Mouse (Mus musculus): ENCODE data around the gene Alcam.

Alcam gene

DNA sequence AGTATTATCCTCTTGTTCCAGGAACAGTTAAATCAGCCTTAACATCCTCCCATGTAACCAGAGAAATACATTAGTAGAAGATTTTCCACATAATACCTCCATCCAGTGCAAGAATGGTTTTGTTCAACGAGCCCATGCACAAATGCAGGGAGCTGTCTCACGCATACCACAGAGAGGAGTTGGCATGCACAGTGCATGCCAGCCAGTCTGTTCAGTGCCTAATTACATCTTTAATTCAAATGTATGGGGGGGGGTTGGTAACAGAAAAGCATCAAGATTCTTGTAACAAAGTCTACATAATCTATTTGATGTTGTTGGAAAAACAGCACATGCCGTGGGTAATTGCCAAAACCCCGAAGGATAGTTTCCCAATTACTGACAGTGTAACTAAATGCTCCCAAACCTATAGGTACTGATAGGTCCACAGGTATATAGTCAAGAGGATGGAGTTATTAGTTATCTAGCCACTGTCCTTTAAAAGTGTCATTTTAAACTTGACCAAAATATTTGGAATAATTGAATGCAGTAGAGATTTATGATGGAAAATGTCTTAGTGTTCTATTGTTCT is 89.8 kb downstream of the Alcam start:
- no peak for DNase-seq (ENCODE audit: low spot score)

DNA sequence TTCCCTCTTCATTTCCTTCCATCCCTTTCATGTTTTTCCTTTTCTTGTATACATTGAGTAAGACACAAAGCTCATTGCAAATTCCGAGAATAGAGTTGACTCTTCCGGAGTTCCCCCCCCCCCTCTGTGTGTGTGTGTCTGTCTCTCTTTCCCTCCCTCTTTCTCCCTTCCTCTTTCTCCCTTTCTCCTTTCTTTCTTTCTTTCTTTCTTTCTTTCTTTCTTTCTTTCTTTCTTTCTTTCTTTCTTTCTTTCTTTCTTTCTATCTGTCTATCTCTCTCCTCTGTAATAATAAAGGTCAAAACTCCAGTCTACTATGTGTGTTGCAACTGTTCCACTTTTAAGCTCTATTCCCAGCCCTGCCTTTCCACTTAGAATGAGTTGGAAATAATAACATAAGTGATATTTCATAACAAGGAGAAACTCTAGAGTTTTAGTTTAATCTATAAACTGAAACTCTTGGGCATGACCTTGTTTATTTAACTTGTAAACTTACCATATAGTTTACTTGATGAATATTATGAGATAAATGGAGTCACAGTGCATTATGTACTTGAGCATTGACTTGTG is 110.3 kb downstream of the Alcam start:
- no peak for DNase-seq (ENCODE audit: low spot score)

DNA sequence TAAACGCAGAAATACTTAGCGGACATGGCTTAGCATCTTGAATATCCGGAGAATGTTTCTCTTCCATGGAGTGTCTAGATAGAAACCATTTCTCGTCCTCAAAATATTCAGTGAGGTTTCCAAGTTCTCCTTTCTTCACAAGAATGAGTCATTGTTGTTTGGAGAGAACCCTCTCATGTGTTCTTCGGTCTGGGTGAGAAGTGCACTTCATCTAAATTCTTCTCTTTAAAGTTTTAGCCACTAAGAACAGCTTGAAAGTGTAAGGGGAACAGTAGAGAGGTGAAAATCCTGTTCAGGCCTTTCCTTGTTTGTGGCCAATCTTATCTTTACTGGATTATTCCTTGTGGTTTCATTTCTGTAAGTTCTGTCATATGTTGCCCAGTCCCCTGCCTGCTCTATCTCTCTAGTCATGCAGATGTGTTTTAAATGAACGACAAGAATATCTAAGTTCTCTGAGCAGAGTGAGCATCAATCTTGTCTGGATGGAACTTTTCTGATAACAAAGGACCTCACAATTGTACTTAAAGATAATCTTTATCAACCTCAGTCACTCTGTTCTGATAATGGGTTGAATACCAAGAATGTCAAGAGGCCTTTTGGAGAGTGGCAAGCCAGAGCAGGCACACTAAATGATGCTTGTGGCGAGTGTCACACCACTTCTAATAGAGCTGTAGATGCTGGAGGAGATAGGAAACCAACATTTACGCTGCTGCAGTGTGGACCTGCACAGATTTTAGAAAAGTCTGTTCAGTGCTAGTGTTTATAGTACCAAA is 111.0 kb downstream of the Alcam start:
- no peak for DNase-seq (ENCODE audit: low spot score)

DNA sequence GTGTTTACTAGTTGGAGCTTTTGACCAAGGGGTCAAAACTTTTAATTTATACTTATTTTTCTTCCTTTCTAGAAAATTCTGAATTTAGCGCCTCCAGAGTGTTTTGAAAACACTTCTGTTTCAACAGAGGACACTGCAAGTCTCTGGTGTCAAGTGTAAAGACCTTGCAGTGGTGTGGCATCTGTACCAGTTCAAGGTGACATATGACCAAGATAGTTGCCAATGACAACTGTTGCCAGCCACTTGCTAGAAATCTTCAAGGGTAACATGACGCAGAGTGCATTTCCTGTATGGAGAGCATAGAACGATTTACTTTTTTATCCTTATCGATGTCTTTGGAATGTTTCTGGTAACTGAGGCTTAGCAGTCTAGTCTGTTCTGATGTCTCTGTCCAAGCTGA is 119.8 kb downstream of the Alcam start:
- DNase-seq (ENCODE audit: low spot score) = no peak

DNA sequence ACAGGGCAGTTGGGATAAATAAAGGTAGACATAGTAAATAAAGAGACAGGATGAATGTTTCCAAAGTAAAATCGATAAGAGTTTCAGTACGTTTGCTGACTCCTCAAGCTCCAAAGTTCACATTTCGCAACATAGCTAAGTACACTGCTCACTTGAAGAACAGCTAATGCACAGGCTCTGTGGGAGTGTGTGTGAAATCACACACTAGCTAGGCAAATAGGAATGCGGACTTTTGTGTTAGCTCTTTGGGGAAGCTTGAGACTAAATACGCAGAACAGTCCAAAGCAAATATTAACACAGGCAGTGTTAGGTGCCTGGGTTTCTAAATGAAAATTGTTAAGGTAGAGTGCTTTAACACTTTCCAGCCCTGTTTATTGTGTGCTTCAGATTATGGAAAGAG is 120.2 kb downstream of the Alcam start:
- DNase-seq (ENCODE audit: low spot score) = no peak

DNA sequence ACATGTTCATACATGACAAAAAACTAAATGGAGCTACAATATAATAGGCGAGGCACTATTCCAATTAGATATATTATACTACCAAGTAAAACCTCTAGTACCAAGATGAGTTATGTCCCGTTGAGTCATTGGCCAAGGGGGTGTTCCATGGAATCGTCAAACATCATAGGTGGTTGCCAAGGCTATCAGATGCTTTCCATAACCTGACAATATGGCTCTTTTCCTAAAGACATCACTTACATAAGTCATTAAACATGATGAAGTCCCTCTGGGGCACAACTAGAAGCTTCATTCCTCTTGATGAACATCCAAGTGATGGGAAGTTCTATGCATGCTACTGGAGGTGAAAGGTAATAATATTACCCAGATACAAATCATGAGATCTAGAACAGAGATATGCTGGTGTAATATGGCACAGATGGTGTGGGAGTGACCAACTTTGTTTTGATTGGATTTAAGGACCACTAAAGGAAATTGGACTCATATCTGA is 122.5 kb downstream of the Alcam start:
- no peak for DNase-seq (ENCODE audit: low spot score)

DNA sequence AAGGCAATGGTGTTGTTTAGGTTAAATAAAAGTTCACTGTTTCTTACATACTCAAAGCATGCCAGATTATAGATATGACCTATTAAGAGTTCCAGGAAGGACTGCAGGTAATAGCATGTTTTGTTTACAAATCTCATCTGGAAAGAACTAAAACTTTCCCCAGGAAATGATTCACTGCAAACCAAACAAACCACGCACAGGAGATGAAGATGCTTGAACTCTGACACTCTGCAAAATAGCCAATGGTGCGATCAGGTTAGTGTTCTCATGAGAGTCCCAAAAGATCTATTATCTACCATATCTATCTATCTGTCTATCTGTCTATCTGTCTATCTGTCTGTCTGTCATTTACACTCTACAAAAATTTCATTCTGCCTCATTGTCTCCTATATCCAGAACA is 124.5 kb downstream of the Alcam start:
- no peak for DNase-seq (ENCODE audit: low spot score)

DNA sequence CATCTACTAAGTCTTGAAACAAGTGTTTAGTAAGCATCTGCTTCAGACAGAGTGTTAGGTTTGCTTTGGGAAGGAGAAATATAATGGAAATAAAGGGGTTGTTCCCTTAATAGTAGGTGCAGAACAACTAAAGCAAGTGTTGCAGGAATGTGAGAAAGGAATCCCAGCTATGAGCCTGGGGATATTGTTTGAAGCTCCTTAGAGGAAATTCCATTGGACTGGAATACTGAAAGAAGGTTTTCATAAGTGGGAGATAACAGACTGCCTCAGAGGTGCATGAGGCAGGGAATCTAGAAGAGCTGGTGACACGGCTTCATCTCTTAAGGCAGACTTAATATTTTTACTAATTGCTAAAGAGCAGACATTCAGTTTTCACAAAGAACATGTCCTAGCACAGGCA is 134.6 kb downstream of the Alcam start:
- no peak for DNase-seq (ENCODE audit: low spot score)

DNA sequence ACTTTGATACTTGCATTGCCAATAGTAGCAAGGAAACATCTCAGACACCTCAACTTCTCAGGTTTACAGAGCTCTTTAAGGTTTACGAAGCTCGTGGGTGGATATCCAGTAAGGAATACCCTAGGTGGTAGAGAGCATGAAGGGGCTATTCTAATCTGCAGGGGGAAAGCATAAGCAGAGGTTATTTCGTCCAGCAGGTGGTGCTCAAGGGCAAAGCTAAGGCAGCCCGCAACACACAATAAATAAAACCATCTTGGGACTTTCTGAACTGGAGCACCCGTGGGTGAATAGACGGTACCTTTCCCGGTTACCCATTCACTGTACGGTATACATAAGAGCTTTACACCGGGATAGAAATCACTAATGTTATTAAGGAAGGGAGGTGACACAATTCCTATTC is 142.8 kb downstream of the Alcam start:
- DNase-seq (ENCODE audit: low spot score) = peak; percentile 83

DNA sequence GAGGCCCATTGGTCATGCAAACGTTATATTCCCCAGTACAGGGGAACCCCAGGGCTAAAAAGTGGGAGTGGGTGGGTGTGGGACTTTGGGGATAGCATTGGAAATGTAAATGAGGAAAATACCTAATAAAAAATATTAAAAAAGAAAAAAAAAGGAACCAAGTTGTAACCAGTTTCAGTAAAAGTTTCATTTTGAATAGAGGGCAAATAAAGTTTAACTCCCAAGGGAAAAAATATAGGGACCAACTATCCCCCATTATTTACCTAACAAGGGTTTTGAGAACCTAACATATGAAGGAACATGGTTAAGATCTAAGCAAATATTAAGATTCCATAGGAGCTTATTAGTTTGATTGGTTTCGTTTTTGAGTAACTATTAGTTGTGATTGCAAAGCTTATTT is 146.9 kb downstream of the Alcam start:
- DNase-seq (ENCODE audit: low spot score) = no peak

DNA sequence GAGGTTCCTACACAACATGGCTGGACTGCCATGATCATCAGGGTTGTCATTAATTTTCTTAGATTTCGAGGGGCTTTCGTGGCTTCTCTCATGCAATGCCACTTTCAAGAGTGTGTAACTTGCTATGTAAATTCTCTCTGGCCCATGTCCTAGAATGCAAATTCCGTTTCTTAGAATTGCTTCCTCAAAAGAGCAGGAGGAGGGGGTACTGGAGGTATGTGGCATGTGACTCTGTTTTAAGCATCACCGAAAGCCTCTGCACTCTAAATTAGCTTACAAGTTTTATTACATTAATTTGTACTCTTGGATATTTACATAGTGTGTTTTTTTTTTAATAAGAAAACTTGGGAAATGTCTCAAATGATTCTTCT is 150.4 kb downstream of the Alcam start:
- no peak for DNase-seq (ENCODE audit: low spot score)

DNA sequence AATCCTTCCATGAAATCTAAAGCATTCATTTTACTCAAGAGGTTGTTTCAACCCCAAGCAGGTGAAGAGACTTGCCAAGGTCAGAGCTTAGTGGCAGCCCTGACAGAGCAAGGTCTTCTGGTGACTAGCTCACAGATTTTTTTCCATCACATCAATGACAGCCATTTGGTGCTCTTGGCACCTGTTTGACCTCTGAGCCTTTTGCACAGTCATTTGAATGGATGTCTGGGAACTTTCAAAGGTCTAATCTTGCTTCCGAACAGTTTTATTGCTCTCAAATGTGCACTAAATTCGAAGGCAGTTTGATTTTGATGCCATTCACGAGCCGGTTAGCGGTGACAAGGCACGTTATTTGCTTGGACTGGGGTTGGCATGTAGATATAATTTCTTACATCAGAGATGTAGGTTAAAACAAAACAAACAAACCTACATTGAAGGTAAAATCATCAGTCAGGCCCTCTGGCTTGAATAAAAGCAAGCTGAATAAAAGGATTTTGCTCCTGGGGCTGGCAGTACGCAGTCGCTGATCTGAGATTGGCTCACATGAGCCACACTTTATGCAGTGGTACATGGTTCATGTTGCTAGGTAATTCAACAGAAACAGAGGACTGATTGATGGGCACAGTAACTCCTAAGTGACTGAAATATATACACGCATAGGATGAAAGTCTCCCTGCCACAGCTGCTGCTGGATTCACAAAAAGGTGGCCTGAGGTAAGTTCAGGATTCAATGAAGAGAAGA is 150.9 kb downstream of the Alcam start:
- no peak for DNase-seq (ENCODE audit: low spot score)

DNA sequence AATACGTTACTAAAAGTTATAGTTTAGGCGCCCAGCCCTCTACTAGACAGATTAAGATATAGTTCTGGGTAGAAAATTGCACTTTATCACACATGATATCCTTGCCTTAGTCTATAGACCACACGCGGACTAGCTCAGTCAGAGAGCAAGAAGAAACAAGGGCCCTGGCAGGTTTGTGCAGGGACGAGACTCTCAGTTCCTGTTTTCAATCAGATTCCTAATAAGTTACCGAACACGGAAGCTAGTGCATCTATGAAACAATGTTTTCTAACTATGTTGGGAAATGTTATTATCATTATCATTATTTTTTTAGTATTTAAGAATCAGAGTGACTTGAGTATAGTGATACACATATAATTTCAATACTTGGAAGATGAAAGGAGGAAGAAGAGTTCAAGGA is 152.1 kb downstream of the Alcam start:
- no peak for DNase-seq (ENCODE audit: low spot score)

DNA sequence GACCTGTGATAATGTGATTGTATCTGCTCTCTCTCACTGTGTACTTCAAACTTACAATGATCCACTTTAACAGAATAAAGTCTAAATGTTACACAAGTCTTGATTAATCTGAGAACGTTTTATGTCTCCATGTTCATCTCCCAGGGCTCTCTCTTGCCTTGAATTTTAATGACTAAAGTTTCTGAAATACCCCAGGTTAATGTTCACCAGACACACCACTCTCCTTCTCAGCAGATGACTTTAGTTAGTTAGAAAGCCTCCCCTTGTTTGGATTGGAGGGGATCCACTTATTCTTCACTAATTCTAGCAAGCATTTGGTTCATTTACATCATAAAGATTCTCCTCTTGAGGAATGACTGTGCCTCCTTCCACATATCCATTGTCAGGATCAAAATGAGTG is 157.5 kb downstream of the Alcam start:
- DNase-seq (ENCODE audit: low spot score) = no peak

DNA sequence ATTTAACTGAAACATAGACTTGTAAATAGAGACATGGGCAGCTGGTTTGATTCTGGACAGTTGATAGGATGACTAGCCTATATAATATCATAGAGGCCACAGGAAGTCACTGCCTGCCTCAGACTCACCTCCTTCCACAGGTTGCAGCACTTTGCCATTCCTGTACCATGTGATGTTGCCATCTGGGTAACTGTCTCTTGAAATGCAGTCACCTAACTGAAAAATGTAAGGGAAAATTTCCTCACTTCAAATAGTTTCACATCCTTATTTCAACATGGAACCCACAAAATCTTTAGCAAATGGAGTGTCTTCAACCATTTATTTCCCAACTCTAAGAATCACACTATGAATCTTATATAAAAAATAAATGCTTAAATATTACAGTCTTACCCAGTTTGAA is 158.3 kb downstream of the Alcam start:
- DNase-seq (ENCODE audit: low spot score) = no peak

DNA sequence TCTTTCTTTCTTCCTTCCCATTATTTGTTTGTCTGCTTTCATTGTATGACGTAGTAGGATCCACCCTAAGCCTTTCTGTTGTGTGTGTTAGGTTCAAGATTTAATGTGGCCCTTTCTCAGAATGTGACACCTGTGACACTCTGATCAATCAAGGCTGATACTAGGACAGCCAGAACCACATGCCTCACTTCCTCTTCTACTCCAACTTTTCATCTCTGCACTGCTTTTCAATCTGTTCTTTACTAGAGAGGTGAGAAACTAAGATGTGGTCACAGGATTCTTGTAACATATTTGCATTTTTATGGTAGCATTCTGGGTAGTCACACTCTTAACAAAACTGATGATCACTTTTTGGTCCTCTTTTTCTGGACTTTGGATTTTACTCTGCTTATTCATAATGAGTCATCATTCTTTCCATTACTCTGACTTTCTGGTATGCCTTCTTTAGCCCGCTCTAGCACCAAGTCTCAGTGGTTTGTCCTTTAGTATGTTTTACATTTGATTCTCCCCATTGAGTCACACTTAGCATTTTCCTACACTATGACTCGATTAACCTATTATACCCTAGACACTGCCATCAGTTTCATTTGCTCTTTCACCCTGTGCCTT is 161.3 kb downstream of the Alcam start:
- DNase-seq (ENCODE audit: low spot score) = no peak

DNA sequence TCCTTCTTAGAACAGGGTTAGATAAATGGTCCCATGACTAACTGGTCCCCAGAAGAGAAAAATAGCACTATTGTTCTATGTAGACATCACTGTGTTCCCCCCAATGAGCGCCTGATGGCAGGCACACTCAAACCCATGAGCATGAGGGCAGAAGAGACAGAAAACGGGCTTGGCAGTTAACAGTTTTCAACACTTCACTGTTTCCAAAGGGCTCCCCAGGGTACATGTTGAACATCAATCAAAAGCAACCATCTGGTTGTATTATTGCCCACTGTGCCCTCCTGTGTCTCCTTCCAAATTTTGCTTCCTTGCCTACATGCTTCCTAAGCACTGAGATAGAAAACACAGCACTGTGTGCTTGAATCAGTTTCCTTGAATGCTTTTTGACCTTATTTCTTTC is 173.7 kb downstream of the Alcam start:
- DNase-seq (ENCODE audit: low spot score) = no peak

DNA sequence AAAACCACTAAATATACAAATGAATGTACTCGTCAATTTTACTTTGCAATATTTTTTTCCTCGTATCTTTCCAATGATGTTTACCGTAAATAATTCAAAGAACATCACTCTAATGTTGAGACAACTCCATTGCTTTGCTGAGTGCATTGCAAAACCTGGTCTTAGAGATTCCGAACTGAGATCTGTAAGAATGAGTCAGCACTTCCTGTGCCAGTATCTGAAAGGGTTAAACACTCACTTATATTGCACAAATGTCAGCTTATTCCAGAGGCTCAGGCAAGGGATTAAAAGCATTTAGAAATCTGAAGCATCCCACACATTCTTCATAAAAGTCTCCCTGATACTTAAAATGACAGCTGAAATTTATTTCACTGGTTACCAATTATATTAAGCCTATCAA is 188.8 kb downstream of the Alcam start:
- no peak for DNase-seq (ENCODE audit: low spot score)

DNA sequence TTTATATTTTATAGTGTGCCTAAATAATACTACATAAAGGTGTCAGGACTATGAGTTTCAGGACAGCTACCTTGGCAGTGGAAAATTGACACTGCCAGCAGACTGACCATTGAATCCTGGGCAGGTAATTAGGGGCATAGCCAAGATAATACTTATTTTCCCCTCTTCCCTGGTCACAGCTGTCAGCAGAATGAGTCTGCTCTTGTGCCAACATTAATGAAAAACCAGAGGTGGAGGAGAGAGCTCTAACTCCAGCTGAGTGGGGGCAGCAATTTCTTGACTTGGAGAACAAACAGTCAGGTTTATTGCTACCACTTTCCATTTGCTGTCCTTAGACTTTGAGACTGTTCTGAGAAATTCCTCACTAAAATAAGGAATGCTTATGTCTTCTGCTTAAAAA is 190.1 kb downstream of the Alcam start:
- DNase-seq (ENCODE audit: low spot score) = no peak

DNA sequence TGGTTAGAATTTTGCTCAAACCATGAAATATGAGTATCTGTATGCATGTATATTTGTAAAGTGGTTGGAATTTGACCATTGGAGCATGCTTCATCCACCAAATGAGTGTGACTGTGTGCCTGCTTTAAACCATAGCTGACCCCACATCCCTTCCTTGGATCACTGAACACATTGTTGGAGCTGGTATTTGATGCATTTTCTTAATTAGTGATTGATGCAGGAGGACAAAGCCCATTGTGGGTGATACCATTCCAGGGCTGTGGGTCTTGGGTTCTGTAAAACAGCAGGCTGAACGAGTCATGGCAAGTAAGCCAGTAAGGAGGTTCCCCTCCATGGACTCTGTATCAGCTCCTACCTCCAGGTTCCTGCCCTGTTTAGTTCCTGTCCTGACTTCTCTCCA is 191.3 kb downstream of the Alcam start:
- DNase-seq (ENCODE audit: low spot score) = peak; percentile 11

DNA sequence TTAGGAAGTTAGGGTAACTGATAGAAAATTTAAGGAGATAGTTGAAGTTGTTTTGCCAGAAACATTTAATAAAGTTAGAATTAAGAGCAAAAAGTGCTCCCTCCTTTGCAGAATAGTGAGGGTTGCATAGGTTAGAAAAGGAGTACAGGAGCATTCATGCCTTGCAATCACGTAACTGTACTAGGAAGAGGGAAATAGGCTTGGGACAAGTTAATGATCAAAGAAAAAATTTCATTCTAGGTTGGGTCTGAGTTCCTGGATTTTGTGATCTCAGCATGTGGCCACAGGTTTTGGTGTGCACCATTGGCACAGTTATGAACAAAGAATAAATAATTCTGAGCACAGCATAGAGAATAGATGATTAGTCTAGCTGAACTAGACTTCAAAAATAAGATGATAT is 192.1 kb downstream of the Alcam start:
- DNase-seq (ENCODE audit: low spot score) = no peak

DNA sequence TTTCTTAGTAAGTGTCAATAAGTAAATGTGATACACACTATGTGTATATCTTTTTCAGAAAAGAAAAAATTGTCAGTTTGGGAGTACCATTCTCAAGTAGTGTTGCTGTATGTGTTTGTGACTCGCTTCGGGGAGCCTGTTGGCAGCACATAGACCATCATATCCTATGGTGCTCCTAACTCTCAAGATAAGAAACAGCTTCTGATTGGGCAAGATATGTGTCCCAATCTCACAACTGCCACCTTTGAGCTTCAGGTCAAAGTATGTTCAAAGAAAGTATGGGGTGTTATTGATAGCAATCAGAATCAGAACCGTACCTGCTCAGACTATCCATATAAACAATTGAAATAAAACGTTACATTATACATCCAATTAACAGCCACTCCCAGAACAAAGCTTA is 202.9 kb downstream of the Alcam start:
- no peak for DNase-seq (ENCODE audit: low spot score)

DNA sequence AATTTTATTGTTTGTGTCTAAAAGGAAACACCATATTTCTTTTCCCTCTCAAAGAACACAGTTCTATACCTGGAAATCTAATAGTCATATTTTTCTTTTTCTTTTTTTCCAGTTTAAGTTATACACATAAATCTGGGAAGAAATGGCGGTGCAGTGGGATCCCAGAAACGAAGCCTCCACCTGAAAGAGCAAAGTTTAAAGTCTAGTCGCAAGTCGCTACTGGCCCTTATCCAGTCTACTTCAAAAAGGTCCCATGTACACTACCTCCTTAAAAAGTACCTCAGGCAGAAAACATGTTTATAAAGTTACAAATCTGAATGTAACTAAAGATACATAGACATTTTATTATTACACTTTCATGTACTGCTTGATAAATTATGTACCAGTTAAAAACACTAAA is 203.7 kb downstream of the Alcam start:
- DNase-seq (ENCODE audit: low spot score) = no peak
